Mouse (Mus musculus) cerebellum, adult (tissue): ENCODE results near the gene Raver1.
A peak's percentile ranks its signal among the peaks of the same experiment; 100 is the strongest.

Experiments
- ATAC-seq: cut with Nextera tagmentation; 2 replicates; pipeline ENCODE4 v1.9.2; 2017; ENCODE audit warnings: mild to moderate bottlenecking, moderate library complexity, mixed read lengths; ENCODE audit not compliant: insufficient number of reproducible peaks, low FRiP score, low TSS enrichment

Raver1 gene

DNA sequence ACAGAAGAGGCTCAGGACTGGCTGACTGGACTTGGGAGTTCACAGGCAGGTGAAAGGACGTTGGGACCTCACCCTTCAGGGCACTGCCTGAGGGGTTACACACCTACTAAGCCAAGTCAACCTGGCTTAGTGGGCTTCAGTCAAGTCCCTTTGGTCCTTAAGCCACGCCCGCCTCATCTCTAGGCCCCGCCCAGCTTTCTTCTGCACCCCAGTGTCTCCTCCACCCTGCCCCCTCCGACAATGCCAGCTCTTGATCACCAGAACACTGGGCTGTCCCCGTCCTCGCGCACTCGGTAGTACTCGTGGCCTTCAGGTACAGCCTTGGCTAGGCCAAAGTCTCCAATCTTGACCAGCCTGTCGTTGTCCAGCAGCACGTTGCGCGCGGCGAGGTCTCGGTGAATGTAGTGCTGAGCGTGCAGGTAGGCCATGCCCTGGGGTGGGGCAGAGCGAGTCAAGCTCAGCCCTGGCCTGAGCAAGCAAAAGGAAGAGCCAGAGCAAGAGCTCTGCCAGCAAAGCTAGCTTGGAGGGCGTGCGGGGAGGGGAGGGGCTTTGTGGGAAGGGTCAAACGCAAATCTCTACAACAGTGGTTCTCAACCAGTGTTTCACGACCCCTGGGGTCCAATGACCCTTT is 15.9 kb upstream of the Raver1 start:
- no peak for ATAC-seq

DNA sequence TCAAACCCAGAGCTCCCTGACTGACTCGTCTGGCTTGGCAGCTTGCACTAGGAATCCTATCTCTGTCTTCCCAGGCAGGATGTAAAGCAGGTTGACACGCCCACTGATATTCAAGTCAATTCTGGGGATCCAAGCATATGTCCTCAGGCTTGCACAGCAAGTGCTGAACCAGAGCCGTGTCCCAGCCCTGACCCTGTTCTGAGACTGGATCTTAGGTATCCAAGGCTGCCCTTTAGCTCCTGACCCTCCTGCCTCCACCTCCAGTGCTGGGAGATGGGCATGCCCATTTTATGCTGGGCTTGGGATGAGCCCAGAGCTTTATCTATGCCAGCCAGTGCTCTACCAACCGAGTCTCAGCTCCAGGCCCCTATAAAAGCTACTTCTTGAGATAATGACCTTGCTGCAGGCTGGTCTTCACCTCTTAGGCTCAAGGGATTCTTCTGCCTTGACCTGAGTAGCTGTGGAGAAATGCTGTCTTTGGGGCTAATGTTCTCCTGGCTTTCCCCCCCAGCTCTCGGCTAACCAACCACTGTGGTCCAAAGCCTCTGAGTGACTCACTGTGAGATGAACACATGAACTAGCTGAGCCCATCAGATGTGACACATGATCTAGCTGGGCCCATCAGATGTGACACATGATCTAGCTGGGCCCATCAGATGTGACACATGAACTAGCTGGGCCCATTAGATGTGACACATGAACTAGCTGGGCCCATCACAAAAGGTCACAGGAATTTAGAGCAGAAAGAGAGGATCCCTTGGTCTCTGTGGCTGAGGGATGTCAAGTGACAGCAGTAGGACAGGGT is 14.2 kb upstream of the Raver1 start:
- no peak for ATAC-seq

- ATAC-seq = no peak
Measured at GRCm38 (mm10) chr9:21104814-21105213, 13.0 kb upstream of the Raver1 start.

GRCm38 (mm10) chr9:21102076-21102475 is 10.3 kb upstream of the Raver1 start:
- ATAC-seq = no peak

GRCm38 (mm10) chr9:21100447-21101161 is 8.8 kb upstream of the Raver1 start:
- no peak for ATAC-seq

- ATAC-seq = no peak
Measured at GRCm38 (mm10) chr9:21097793-21098192, 6.0 kb upstream of the Raver1 start.

DNA sequence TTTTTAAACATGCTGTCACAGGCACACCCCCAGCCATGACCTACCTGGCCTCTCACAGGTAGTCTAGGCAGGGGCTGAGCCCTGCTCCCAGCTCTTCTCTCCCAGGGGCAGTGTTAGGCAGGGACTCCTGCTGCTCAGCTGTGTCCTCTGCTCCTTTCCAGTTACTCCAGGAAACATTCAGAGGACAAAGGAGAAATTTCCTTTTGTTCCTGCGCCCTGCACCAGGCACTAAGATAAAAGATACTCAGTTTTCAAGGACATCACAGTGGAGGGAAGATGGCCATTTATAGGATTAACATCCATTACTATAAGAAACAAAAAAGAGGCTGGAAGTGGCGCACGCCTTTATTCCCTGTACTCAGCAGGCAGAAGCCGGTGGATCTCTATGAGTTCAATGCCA is 4.2 kb upstream of the Raver1 start:
- ATAC-seq = no peak

- no peak for ATAC-seq
Measured at GRCm38 (mm10) chr9:21093423-21093822, 1.6 kb upstream of the Raver1 start.

DNA sequence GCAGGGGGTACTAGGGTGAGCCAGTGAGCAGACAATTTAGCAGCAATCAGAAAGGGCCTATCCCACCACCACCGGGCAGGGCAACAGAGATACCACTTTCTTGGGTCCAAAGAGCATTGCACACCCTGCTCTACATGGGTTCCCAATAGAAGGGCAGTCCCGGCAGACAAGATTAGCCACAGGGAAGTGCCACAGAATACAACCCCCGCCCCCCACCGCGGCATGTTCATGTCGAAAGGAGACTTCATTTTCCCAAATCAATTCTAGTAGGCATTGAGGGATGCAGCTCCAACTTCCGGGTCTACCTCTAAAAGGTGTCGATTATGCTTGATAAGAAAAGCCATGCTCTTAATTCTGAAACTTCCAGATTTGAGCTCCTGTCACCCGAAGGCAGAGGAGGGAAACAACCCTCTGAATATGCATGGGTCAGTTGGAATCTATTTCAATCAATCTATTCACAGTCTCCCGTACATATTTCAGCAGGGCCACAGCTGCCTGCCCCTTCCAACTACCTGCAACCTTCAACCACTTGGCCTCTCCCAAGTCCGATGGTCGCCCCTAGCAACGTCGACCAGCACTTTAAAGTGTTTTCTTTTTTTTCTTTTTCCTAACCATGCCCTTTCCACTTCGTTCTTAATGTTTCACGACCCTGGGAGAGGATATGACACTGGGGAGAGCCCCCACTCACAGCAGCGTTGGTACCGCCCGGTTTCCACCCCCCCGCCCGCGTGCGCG is 669 bp downstream of the Raver1 start:
- no peak for ATAC-seq

GRCm38 (mm10) chr9:21090537-21090936 is 1.3 kb downstream of the Raver1 start:
- ATAC-seq = no peak

GRCm38 (mm10) chr9:21083324-21083723 is 8.5 kb downstream of the Raver1 start:
- no peak for ATAC-seq

DNA sequence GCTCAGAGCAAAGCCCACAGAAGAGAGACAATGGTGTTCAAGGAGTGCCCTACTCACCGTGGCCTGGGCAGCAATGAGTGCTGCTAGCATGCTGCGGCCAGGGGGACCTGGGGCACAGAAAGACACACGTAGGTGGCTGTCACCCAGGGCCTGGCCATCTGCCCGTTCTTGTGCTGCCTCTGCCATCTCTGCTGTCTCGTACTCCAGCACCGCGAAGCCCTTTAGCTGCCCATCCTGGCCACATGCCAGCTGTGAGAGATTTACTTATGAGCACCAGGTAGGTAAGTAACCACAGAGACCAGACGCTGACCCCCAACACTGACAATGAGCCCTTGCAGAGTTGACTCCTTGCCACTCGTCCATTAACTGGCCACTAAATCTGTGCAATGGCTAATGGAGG is 10.7 kb downstream of the Raver1 start:
- no peak for ATAC-seq

- ATAC-seq = no peak
Measured at GRCm38 (mm10) chr9:21075625-21076024, 16.2 kb downstream of the Raver1 start.

GRCm38 (mm10) chr9:21074173-21074572 is 17.6 kb downstream of the Raver1 start:
- ATAC-seq = no peak

- peak; percentile 93 for ATAC-seq
Measured at GRCm38 (mm10) chr9:21073044-21073840, 18.6 kb downstream of the Raver1 start, which contains the start of the genes Gm49373 and Fdx1l. Gm49373 (minus strand) TSS chr9:21073096. Fdx1l (minus strand) TSS chr9:21073614.

GRCm38 (mm10) chr9:21072641-21073040 is 19.2 kb downstream of the Raver1 start:
- ATAC-seq = no peak

GRCm38 (mm10) chr9:21067006-21067684 is 24.7 kb downstream of the Raver1 start, which contains the start of gene Zglp1:
Zglp1 (minus strand) TSS chr9:21067093.
- ATAC-seq = no peak

GRCm38 (mm10) chr9:21062928-21063327 is 28.9 kb downstream of the Raver1 start:
- no peak for ATAC-seq

DNA sequence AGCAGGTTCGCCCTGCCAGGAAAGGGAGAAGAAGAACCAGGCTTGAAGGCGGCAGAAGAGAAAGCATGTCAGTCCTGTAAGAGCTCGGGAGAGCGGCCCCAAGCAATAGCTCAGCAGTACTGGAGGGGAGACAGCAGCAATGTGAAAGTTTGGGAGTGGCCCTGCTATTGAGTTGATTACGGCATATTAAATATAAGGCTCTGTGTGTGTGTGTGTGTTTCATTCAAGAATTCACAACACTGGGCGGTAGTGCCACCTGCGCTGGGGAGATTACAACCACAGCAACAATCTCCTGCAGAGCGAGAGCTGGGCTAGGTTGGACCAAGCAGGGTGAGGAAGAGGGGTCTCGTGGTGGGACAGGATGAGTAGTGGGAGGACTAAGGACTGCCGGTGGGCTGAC is 40.2 kb downstream of the Raver1 start:
- no peak for ATAC-seq
